Mouse (Mus musculus): Measurements from ENCODE around the gene Sp8. TPM values are rescaled to one million over a fixed set of nuclear protein-coding genes. Genes with fewer than 3 reads are reported as not detected.

Gene Sp8
- polyA plus RNA-seq, 1 experiment: not detected

GRCm38 (mm10) chr12:118854401-118854800 lies 8.3 kb downstream of the Sp8 start:
- no peaks in the 10 kb centered on the region; the same call in 1 of the 2 replicates for H3K4me1 ChIP-seq (ENCODE audit: control insufficient read depth, insufficient read depth, low read length)
- 1% methylated on average over 10 of the region's 10 CpGs for WGBS
- H3K27ac ChIP-seq (ENCODE audit: insufficient read depth, low read depth, low read length): peak overlapping the region; percentile 99
- peak overlapping the region; percentile 58 for H3K4me3 ChIP-seq (ENCODE audit: insufficient read depth, low read depth, low read length)
- no peak for TF ChIP-seq CTCF (IDR thresholded peaks at IDR 0.05; ENCODE audit: insufficient read depth, low read depth, low read length)
- TF ChIP-seq POLR2A (IDR thresholded peaks at IDR 0.05; ENCODE audit: insufficient read depth, low read depth, low read length): no peak

GRCm38 (mm10) chr12:118854831-118855453 lies 8.8 kb downstream of the Sp8 start:
- H3K4me1 ChIP-seq (ENCODE audit: control insufficient read depth, insufficient read depth, low read length): no peaks in the 10 kb centered on the region; the same call in 1 of the 2 replicates
- 1% methylated on average over 34 of the region's 34 CpGs for WGBS
- TF ChIP-seq POLR2A (IDR thresholded peaks at IDR 0.05; ENCODE audit: insufficient read depth, low read depth, low read length) (0 out of 2 replicates have a peak, but pooled peaks have one; percentile 21), CTCF (IDR thresholded peaks at IDR 0.05; ENCODE audit: insufficient read depth, low read depth, low read length) (peak; percentile 69)
- peak overlapping the region; percentile 99 for H3K27ac ChIP-seq (ENCODE audit: insufficient read depth, low read depth, low read length)
- peak overlapping the region; percentile 58 for H3K4me3 ChIP-seq (ENCODE audit: insufficient read depth, low read depth, low read length)

- TF ChIP-seq POLR2A (IDR thresholded peaks at IDR 0.05; ENCODE audit: insufficient read depth, low read depth, low read length) (no peak), CTCF (IDR thresholded peaks at IDR 0.05; ENCODE audit: insufficient read depth, low read depth, low read length) (no peak)
- Histone ChIP-seq H3K4me1 (ENCODE audit: control insufficient read depth, insufficient read depth, low read length) (no peaks in the 10 kb centered on the region; the same call in 1 of the 2 replicates), H3K4me3 (ENCODE audit: insufficient read depth, low read depth, low read length) (no peak overlapping the region), H3K27ac (ENCODE audit: insufficient read depth, low read depth, low read length) (peak overlapping the region; percentile 75)
- WGBS: 8% methylated on average over 7 of the region's 7 CpGs
Observed at GRCm38 (mm10) chr12:118856151-118856550, 10.0 kb downstream of the Sp8 start.

- no peaks in the 10 kb centered on the region for H3K4me1 ChIP-seq (ENCODE audit: control insufficient read depth, insufficient read depth, low read length)
- no peak overlapping the region for H3K27ac ChIP-seq (ENCODE audit: insufficient read depth, low read depth, low read length)
- WGBS: 76% methylated on average over 8 of the region's 8 CpGs
- H3K4me3 ChIP-seq (ENCODE audit: insufficient read depth, low read depth, low read length): no peak overlapping the region
- TF ChIP-seq CTCF (IDR thresholded peaks at IDR 0.05; ENCODE audit: insufficient read depth, low read depth, low read length) (no peak), POLR2A (IDR thresholded peaks at IDR 0.05; ENCODE audit: insufficient read depth, low read depth, low read length) (no peak)
Observed at GRCm38 (mm10) chr12:118872673-118873072, 26.5 kb downstream of the Sp8 start.

- no peak for TF ChIP-seq CTCF (IDR thresholded peaks at IDR 0.05; ENCODE audit: insufficient read depth, low read depth, low read length)
- TF ChIP-seq POLR2A (IDR thresholded peaks at IDR 0.05; ENCODE audit: insufficient read depth, low read depth, low read length): no peak
Observed at GRCm38 (mm10) chr12:118882790-118883189, 36.7 kb downstream of the Sp8 start.

GRCm38 (mm10) chr12:118887964-118888363 lies 41.8 kb downstream of the Sp8 start:
- TF ChIP-seq POLR2A (IDR thresholded peaks at IDR 0.05; ENCODE audit: insufficient read depth, low read depth, low read length) (no peak), CTCF (IDR thresholded peaks at IDR 0.05; ENCODE audit: insufficient read depth, low read depth, low read length) (no peak)
- 75% methylated on average over 2 of the region's 2 CpGs for WGBS
- H3K27ac ChIP-seq (ENCODE audit: insufficient read depth, low read depth, low read length): no peak overlapping the region
- H3K4me3 ChIP-seq (ENCODE audit: insufficient read depth, low read depth, low read length): no peak overlapping the region
- H3K4me1 ChIP-seq (ENCODE audit: control insufficient read depth, insufficient read depth, low read length): no peaks in the 10 kb centered on the region

More at GRCm38 (mm10) chr12:118882790-118883189, 36.7 kb downstream of the Sp8 start:
- H3K27ac ChIP-seq (ENCODE audit: insufficient read depth, low read depth, low read length): no peak overlapping the region
- no peaks in the 10 kb centered on the region for H3K4me1 ChIP-seq (ENCODE audit: control insufficient read depth, insufficient read depth, low read length)
- H3K4me3 ChIP-seq (ENCODE audit: insufficient read depth, low read depth, low read length): no peak overlapping the region

Other genes with a start within 250 kb of the Sp8 start
- not detected in 2 replicates for gene Abcb5, start 120.1 kb downstream of the Sp8 start, polyA plus RNA-seq (2012; ENCODE audit: insufficient read depth, insufficient read length, low replicate concordance, missing spikeins)